Comparison of ENCODE assay signal across 9 mouse cellular contexts in genomic region chr5:133385374-133386349, GRCm38 (mm10).
DNase-seq lines count a peak whose midpoint lies in the region; ATAC-seq and TF ChIP-seq lines count a peak whose summit lies in the region.
"Had no signal": no experiment of that assay in that cellular context is flagged by ENCODE, and none has a peak within 500 bp of the region (broad histone marks: within the 10 kb centered on the region; RNA-seq: fewer than 3 reads in every experiment).

No protein-coding gene starts in this region.

- ATAC-seq in hindbrain, postnatal 0 days: no peak
- no peak for ATAC-seq in hindbrain, embryonic 13.5 days (ENCODE audit: low FRiP score)

- H3K27me3 ChIP-seq in hindbrain, embryonic 10.5 days (ENCODE audit: insufficient read depth, poor library complexity, severe bottlenecking): no peaks in the 10 kb centered on the region
- H3K27me3 ChIP-seq in hindbrain, postnatal 0 days (ENCODE audit: insufficient read depth, low read length): no peaks in the 10 kb centered on the region
- no peaks in the 10 kb centered on the region for H3K27me3 ChIP-seq in hindbrain, embryonic 13.5 days
- H3K27me3 ChIP-seq: kidney, embryonic 15.5 days had no signal

- no peak overlapping the region for H3K9ac ChIP-seq in hindbrain, postnatal 0 days (replicated peaks; ENCODE audit: low read length)
- no peak overlapping the region for H3K9ac ChIP-seq in hindbrain, embryonic 13.5 days
- H3K9ac ChIP-seq: kidney, embryonic 15.5 days had no signal

- DNase-seq in hindbrain, embryonic 10.5 days (ENCODE audit: low spot score): peak; percentile 7
- DNase-seq in hindbrain, postnatal 0 days (ENCODE audit: low spot score): no peak
- DNase-seq in brain, adult 2 months (ENCODE audit: low read depth, low spot score): peak; percentile 31
- DNase-seq in forelimb bud, embryonic 11.5 days (ENCODE audit: low read depth, low spot score): peak; percentile 7
- DNase-seq in adrenal gland, postnatal 14 days: no peak
- DNase-seq in thymus, adult 18-20 months: no peak
- no peak for DNase-seq in cerebellum, adult 11-12 months

- peaks cover 12% of the 10 kb centered on the region for H3K4me1 ChIP-seq in hindbrain, embryonic 10.5 days (replicated peaks)
- peaks cover 14% of the 10 kb centered on the region; the same call in 1 of the 2 replicates for H3K4me1 ChIP-seq in hindbrain, postnatal 0 days (ENCODE audit: insufficient read depth, low read length)
- H3K4me1 ChIP-seq in hindbrain, embryonic 13.5 days (replicated peaks): peaks cover 26% of the 10 kb centered on the region
- H3K4me1 ChIP-seq: kidney, embryonic 15.5 days had no signal

- no peaks in the 10 kb centered on the region for H3K36me3 ChIP-seq in hindbrain, embryonic 10.5 days
- H3K36me3 ChIP-seq in hindbrain, postnatal 0 days (ENCODE audit: insufficient read depth, low read length): no peaks in the 10 kb centered on the region
- H3K36me3 ChIP-seq in hindbrain, embryonic 13.5 days: no peaks in the 10 kb centered on the region
- H3K36me3 ChIP-seq: kidney, embryonic 15.5 days had no signal

- no peak overlapping the region for H3K4me2 ChIP-seq in hindbrain, postnatal 0 days (ENCODE audit: low read depth, low read length)
- H3K4me2 ChIP-seq in hindbrain, embryonic 13.5 days: no peak overlapping the region
- H3K4me2 ChIP-seq: kidney, embryonic 15.5 days had no signal

- 63% methylated on average over 10 of the region's 10 CpGs for WGBS in hindbrain, embryonic 10.5 days
- 22% methylated on average over 10 of the region's 10 CpGs for WGBS in hindbrain, postnatal 0 days
- 36% methylated on average over 10 of the region's 10 CpGs for WGBS in hindbrain, embryonic 13.5 days

- H3K9me3 ChIP-seq in hindbrain, embryonic 10.5 days: no peaks in the 10 kb centered on the region
- no peaks in the 10 kb centered on the region for H3K9me3 ChIP-seq in hindbrain, postnatal 0 days (ENCODE audit: low read length)
- H3K9me3 ChIP-seq in hindbrain, embryonic 13.5 days: no peaks in the 10 kb centered on the region
- H3K9me3 ChIP-seq: kidney, embryonic 15.5 days had no signal

- no peak for TF ChIP-seq CTCF in hindbrain, postnatal 0 days (IDR thresholded peaks at IDR 0.05; ENCODE audit: low read depth)

- no peak overlapping the region for H3K4me3 ChIP-seq in hindbrain, embryonic 10.5 days
- no peak overlapping the region for H3K4me3 ChIP-seq in hindbrain, postnatal 0 days (ENCODE audit: low read length)
- no peak overlapping the region for H3K4me3 ChIP-seq in hindbrain, embryonic 13.5 days
- H3K4me3 ChIP-seq: kidney, embryonic 15.5 days had no signal

- no peak overlapping the region for H3K27ac ChIP-seq in hindbrain, embryonic 10.5 days
- H3K27ac ChIP-seq in hindbrain, postnatal 0 days: no peak overlapping the region
- peak overlapping the region; percentile 44; the same call in 1 of the 2 replicates for H3K27ac ChIP-seq in hindbrain, embryonic 13.5 days
- H3K27ac ChIP-seq: kidney, embryonic 15.5 days had no signal

Comparison
In these comparisons a context has a peak if more than half of its experiments do, and no peak if none do; other contexts are left out.
1. DNase-seq: peak in hindbrain, embryonic 10.5 days (single experiment), brain, adult 2 months (single experiment) and forelimb bud, embryonic 11.5 days (single experiment); none in hindbrain, postnatal 0 days (single experiment), adrenal gland, postnatal 14 days (single experiment), thymus, adult 18-20 months (0 of 2) and cerebellum, adult 11-12 months (single experiment).